Mouse (Mus musculus) G1E (cell line): ENCODE data around the gene Dhx35. TPM values are rescaled to one million over a fixed set of nuclear protein-coding genes. Genes with fewer than 3 reads are reported as not detected.
A peak's percentile ranks its signal among the peaks of the same experiment; 100 is the strongest.

Experiments used
- ATAC-seq: 2 replicates; pipeline ENCODE4 v1.8.0; 2016; ENCODE audit warnings: mild to moderate bottlenecking; ENCODE audit not compliant: insufficient number of reproducible peaks, poor library complexity, low FRiP score, severe bottlenecking; ENCODE audit errors: extremely low read depth
- DNase-seq: peaks from one replicate; pipeline ENCODE4 v3.0.0; 2012; ENCODE audit warnings: low spot score
- H3K27me3 ChIP-seq: 2 replicates; pipeline ENCODE4 v1.6.1; 2012; ENCODE audit warnings: mild to moderate bottlenecking, low read length, inconsistent platforms; ENCODE audit not compliant: insufficient read depth
- H3K36me3 ChIP-seq: replicated peaks from 2 replicates; pipeline ENCODE3; 2012; ENCODE audit warnings: mild to moderate bottlenecking, inconsistent platforms
- H3K4me1 ChIP-seq: 2 replicates; pipeline ENCODE4 v1.6.1; 2012; ENCODE audit warnings: low read depth, low read length, inconsistent platforms, mixed read lengths; ENCODE audit not compliant: insufficient read depth
- H3K4me3 ChIP-seq: 2 replicates; pipeline ENCODE4 v1.5.1; 2012; ENCODE audit warnings: low read depth, mild to moderate bottlenecking, inconsistent platforms, low read length, moderate library complexity, mixed read lengths
- H3K9me3 ChIP-seq: replicated peaks from 2 replicates; pipeline ENCODE4 v1.6.1; 2012; ENCODE audit warnings: inconsistent platforms
- CTCF ChIP-seq: IDR thresholded peaks from 2 replicates; pipeline ENCODE4 v1.5.1; 2012; ENCODE audit warnings: low read depth, low read length, inconsistent platforms, mixed read lengths
- GATA1 ChIP-seq: IDR thresholded peaks from 2 replicates; pipeline ENCODE4 v1.6.1; 2012; ENCODE audit warnings: borderline replicate concordance, low read length, inconsistent platforms, mixed read lengths
- GATA2 ChIP-seq: IDR thresholded peaks from 2 replicates; pipeline ENCODE4 v1.6.1; 2012; ENCODE audit warnings: low read depth, low read length, inconsistent platforms, borderline replicate concordance
- POLR2AphosphoS5 ChIP-seq: IDR thresholded peaks from 2 replicates; pipeline ENCODE4 v1.6.1; 2012; ENCODE audit warnings: low read depth, low read length, inconsistent platforms; ENCODE audit not compliant: insufficient replicate concordance
- TAL1 ChIP-seq: conservative IDR thresholded peaks from 2 replicates; pipeline ENCODE4 v1.6.1; 2012; ENCODE audit warnings: low read depth, low read length, inconsistent platforms, mixed read lengths
- polyA plus RNA-seq: library from polyadenylated mRNA; stranded (reverse); fragments of >175 nt; gene quantifications from 2 replicates; pipeline ENCODE4 v1.2.3, GENCODE M21; 2012
- total RNA-seq, 2 experiments: library from RNA; stranded (forward) in 1 of 2; stranded (reverse) in 1 of 2; fragments of 200-1000 nt in 1 of 2; fragments of >200 nt in 1 of 2; fragmentation: Nextera tagmentation in 1 of 2; gene quantifications; 2 replicates each; pipeline ENCODE4 v1.2.3; 2014 to 2017

The Dhx35 gene
- total and polyA plus RNA-seq, 3 experiments, result 9.6 to 28.2 (median 24.2) TPM

- ATAC-seq, result peak; percentile 54; the same call in 1 of the 2 replicates
- Histone ChIP-seq H3K9me3 (no peaks in the 10 kb centered on the region), H3K4me3 (no peak overlapping the region), H3K4me1 (no peaks in the 10 kb centered on the region; the same call in 1 of the 2 replicates), H3K27me3 (no peaks in the 10 kb centered on the region), H3K36me3 (peaks cover 32% of the 10 kb centered on the region)
- peak; percentile 42 for DNase-seq
- TF ChIP-seq GATA2 (no peak), TAL1 (no peak), CTCF (peak; percentile 92)
These were observed 68.9 kb downstream of the Dhx35 start for GRCm38 (mm10) chr2:158863341-158864125.

GRCm38 (mm10) chr2:158864126-158864458 lies 69.5 kb downstream of the Dhx35 start:
- H3K4me1 ChIP-seq, result no peaks in the 10 kb centered on the region; the same call in 1 of the 2 replicates
- no peak for DNase-seq
- no peaks in the 10 kb centered on the region for H3K9me3 ChIP-seq
- peaks cover 27% of the 10 kb centered on the region for H3K36me3 ChIP-seq
- no peaks in the 10 kb centered on the region for H3K27me3 ChIP-seq
- no peak for TF ChIP-seq POLR2AphosphoS5
- 0 out of 2 replicates have a peak, but pooled peaks have one; percentile 10 for ATAC-seq
- no peak overlapping the region for H3K4me3 ChIP-seq

- H3K9me3 ChIP-seq, result no peaks in the 10 kb centered on the region
These were observed 70.8 kb downstream of the Dhx35 start for GRCm38 (mm10) chr2:158865358-158865757.

GRCm38 (mm10) chr2:158886571-158886970 lies 92.0 kb downstream of the Dhx35 start:
- TF ChIP-seq POLR2AphosphoS5 (no peak), GATA2 (no peak), GATA1 (no peak), TAL1 (no peak), CTCF (no peak)
- no peaks in the 10 kb centered on the region for H3K4me1 ChIP-seq
- peaks cover 4% of the 10 kb centered on the region; the same call in 1 of the 2 replicates for H3K9me3 ChIP-seq
- DNase-seq (no peak), ATAC-seq (no peak)
- H3K4me3 ChIP-seq, result no peak overlapping the region
- no peaks in the 10 kb centered on the region for H3K36me3 ChIP-seq
- no peaks in the 10 kb centered on the region; the same call in 1 of the 2 replicates for H3K27me3 ChIP-seq

More at GRCm38 (mm10) chr2:158865358-158865757, 70.8 kb downstream of the Dhx35 start:
- Histone ChIP-seq H3K4me1 (no peaks in the 10 kb centered on the region; the same call in 1 of the 2 replicates), H3K36me3 (peaks cover 15% of the 10 kb centered on the region), H3K4me3 (no peak overlapping the region), H3K27me3 (peaks cover 2% of the 10 kb centered on the region; the same call in 1 of the 2 replicates)
- TF ChIP-seq CTCF, result peak; percentile 97
- TF ChIP-seq GATA1, result no peak
- ATAC-seq (peak; percentile 69), DNase-seq (peak; percentile 54)

GRCm38 (mm10) chr2:158888531-158888930 lies 93.9 kb downstream of the Dhx35 start:
- peaks cover 9% of the 10 kb centered on the region for H3K9me3 ChIP-seq
- H3K36me3 ChIP-seq, result no peaks in the 10 kb centered on the region
- no peak overlapping the region for H3K4me3 ChIP-seq
- DNase-seq, result no peak
- no peaks in the 10 kb centered on the region for H3K4me1 ChIP-seq
- H3K27me3 ChIP-seq, result no peaks in the 10 kb centered on the region; the same call in 1 of the 2 replicates
- no peak for TF ChIP-seq GATA2
- no peak for TF ChIP-seq GATA1
- TF ChIP-seq CTCF, result no peak
- TF ChIP-seq POLR2AphosphoS5, result no peak
- TF ChIP-seq TAL1, result no peak
- no peak for ATAC-seq

GRCm38 (mm10) chr2:158889201-158889600 lies 94.6 kb downstream of the Dhx35 start:
- TF ChIP-seq POLR2AphosphoS5, result no peak
- TF ChIP-seq CTCF, result no peak
- TF ChIP-seq TAL1, result no peak
- TF ChIP-seq GATA1, result no peak
- no peak for TF ChIP-seq GATA2
- H3K9me3 ChIP-seq, result peaks cover 11% of the 10 kb centered on the region
- H3K4me1 ChIP-seq, result no peaks in the 10 kb centered on the region
- ATAC-seq (no peak), DNase-seq (no peak)
- H3K27me3 ChIP-seq, result no peaks in the 10 kb centered on the region; the same call in 1 of the 2 replicates
- H3K4me3 ChIP-seq, result no peak overlapping the region
- H3K36me3 ChIP-seq, result no peaks in the 10 kb centered on the region
